Mouse (Mus musculus): ENCODE measurements around the gene Ssbp1. TPM values are rescaled to one million over a fixed set of nuclear protein-coding genes. Genes with fewer than 3 reads are reported as not detected.

Ssbp1 gene
- total RNA-seq (2022), result 10 to 100 TPM; 27.5 to 36.0 (median 29.2) TPM

GRCm38 (mm10) chr6:40470916-40471719 is at the start of gene Ssbp1:
Gene Ssbp1, plus strand, starts transcription at chr6:40471352.
- peak; percentile 82 to 85 for DNase-seq (ENCODE audit: low spot score in 2 of 2)

DNA sequence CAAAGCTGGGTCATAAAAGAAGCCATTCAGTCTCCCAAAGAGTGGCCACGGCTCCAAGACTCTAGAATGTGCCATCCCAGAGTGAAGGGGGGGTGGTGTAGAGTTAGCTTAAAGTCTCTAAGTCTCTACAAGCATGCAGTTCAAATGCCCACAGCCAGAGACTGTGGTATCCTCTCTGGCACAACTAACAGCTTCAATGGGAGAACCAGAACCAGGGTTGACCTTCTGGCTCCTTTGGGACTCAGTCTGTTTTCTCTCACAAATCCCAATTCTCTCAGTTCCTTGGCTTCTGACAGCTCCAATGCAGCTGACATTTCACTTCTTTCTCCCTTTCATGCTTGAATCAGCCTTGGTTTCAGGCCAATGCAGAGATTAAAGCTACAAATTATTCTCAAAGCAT is 48.1 kb upstream of the Ssbp1 start:
- no peak for DNase-seq (ENCODE audit: low spot score in 2 of 2)

GRCm38 (mm10) chr6:40423774-40424173 is 47.4 kb upstream of the Ssbp1 start:
- no peak for DNase-seq (ENCODE audit: low spot score in 2 of 2)

GRCm38 (mm10) chr6:40427441-40427840 is 43.7 kb upstream of the Ssbp1 start:
- no peak for DNase-seq (ENCODE audit: low spot score in 2 of 2)

DNA sequence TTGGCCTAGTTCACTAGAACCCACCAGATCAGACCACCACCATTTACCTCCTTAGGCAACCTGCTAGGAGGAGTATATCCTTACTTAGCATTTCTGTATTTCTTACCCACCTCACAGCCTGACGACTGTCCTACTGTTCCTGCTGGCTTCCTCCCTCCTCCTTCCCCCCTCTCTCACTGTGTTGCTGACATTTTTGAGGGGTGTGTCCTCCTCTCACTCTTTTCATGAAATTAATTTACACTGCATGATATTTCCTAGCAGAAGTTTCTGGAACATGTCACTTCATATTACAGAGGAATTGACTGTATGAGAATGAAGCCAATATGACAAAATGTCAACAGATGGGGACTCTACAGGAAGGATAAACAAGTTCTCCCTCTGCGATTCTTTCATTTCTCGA is 42.5 kb upstream of the Ssbp1 start:
- no peak for DNase-seq (ENCODE audit: low spot score in 2 of 2)

GRCm38 (mm10) chr6:40429521-40429931 is 41.6 kb upstream of the Ssbp1 start:
- DNase-seq (ENCODE audit: low spot score in 2 of 2), result peak in 1 of 2 experiments; percentile 6

DNA sequence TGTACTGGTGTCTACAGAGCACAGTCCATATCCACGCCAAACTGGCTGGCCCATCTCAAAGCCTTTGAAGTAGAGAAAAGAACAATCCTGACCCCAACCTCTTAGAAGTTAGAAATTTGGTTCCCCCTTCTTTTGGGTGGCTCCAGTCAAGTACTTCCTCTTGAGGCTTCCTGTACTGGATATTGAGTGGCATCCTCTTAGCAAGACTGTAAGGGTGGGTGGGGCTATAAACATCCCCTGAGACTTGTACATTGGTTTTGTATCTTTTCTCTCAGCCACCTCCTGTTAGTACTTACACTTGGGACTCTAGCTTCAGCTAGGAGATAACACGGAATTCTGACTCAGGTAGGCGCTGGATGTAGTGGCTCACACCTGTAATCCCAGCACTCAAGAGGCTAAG is 40.9 kb upstream of the Ssbp1 start:
- no peak for DNase-seq (ENCODE audit: low spot score in 2 of 2)

- no peak for DNase-seq (ENCODE audit: low spot score in 2 of 2)
Measured at GRCm38 (mm10) chr6:40430878-40431277, 40.3 kb upstream of the Ssbp1 start.

- no peak for DNase-seq (ENCODE audit: low spot score in 2 of 2)
Measured at GRCm38 (mm10) chr6:40431356-40431755, 39.8 kb upstream of the Ssbp1 start.

DNA sequence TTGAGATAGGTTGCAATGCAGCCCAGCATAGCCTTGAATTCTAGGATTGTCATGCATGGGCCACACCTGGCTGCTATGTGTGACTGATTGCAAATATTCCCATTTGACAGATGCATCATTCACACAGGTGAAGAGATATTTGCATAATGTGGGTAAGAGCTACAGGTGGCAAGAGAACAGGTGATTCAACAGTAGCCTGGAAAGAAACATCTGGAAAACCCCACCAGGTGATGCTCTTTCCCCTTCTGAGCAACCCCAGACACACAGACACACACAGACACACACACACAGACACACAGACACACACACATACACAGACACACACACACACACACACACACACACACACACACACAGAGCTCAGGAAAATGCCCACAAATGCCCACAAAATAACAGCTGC is 39.3 kb upstream of the Ssbp1 start:
- no peak for DNase-seq (ENCODE audit: low spot score in 2 of 2)

GRCm38 (mm10) chr6:40432346-40433275 is 38.5 kb upstream of the Ssbp1 start:
- DNase-seq (ENCODE audit: low spot score in 2 of 2), result peak in 1 of 2 experiments; percentile 83

- no peak for DNase-seq (ENCODE audit: low spot score in 2 of 2)
Measured at GRCm38 (mm10) chr6:40434697-40435096, 36.5 kb upstream of the Ssbp1 start.

DNA sequence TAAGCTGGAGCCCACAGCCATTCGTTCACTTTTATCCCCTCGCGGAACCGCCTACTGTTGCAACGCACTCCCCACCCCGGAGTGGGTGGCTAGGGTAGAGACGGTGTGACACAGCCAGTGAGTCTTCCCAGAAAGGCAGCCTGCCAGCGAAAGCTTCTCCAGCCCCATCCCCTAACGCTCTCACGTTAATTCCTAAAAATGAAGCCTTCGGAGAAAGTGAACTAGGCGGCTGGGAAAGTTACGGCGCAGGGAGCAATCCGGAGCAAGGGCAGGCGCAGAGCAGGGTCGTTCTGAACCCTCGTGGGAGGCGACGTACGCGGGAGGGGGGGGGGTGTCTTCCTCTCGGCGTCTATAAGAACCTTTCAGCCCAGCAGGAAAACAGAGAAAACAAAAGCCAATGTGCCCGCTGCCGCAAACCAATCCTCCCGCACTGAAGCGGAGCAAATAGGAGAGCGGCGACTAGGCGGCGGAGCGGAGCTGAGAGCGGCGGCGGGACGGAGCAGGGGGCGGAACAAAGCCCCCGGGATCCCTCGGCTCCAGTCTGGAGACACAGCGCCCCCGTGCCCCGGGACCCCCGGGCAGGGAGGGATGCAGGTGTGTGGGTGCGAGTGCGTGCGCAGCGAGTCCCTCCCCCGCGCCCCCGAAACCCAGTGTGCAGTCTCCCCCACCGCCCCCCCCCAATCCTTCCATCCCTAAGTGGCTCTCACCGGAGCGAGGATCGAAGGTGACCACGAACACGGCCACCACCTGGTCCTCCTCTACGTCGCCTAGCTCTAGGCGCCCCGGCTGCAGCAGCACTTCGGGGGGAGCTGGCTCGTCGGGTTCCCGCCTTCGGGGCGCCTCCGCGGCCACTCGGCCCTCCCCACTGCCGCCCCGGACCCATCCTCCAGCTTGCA is 35.8 kb upstream of the Ssbp1 start:
- DNase-seq (ENCODE audit: low spot score in 2 of 2), result peak; percentile 65 to 79

- DNase-seq (ENCODE audit: low spot score in 2 of 2), result peak; percentile 76 to 77
Measured at GRCm38 (mm10) chr6:40436047-40436483, 35.1 kb upstream of the Ssbp1 start, which contains the start of gene E330009J07Rik. Gene E330009J07Rik, minus strand, starts transcription at chr6:40436135.

GRCm38 (mm10) chr6:40438936-40439335 is 32.2 kb upstream of the Ssbp1 start, which contains the start of gene Wee2:
Gene Wee2, plus strand, starts transcription at chr6:40439088.
- no peak for DNase-seq (ENCODE audit: low spot score in 2 of 2)

DNA sequence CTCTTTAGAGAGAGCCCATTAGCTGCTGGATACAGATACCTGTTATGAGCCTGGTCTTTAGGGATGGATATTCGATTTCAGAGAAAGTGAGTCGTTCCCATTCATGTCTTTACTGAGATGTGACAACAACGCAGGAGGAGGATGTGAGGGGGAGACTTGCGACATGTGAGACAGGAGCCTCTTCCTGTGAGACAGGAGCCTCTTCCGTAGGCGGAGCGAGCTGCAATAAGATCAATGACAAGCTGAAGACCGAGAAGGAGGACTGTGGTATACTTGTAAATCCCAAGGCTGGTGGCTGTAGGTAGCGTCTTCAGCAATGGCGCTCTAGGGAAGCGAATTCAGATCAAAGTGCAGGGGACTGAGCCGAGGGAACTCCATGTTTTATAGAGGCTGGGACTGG is 31.4 kb upstream of the Ssbp1 start:
- DNase-seq (ENCODE audit: low spot score in 2 of 2), result no peak

- no peak for DNase-seq (ENCODE audit: low spot score in 2 of 2)
Measured at GRCm38 (mm10) chr6:40441276-40441675, 29.9 kb upstream of the Ssbp1 start.

DNA sequence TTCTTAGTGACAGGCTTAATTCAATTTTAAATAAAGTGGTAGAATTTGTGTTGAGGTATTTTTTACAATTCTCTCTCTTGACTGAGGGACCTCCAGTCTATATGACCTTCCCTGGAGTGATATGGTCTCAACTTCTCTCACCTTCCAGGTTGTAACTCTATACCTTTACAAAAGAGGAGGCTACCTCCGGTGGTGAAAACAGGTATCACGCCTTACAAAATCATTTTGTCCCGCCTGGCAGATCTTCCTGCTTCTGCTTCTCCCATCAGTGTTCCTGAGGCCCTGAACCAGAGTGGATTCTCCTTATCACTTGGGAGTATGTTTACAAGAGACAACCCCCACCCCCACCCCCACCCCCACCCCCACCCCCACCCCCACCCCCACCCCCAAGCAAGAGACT is 29.4 kb upstream of the Ssbp1 start:
- DNase-seq (ENCODE audit: low spot score in 2 of 2), result no peak

DNA sequence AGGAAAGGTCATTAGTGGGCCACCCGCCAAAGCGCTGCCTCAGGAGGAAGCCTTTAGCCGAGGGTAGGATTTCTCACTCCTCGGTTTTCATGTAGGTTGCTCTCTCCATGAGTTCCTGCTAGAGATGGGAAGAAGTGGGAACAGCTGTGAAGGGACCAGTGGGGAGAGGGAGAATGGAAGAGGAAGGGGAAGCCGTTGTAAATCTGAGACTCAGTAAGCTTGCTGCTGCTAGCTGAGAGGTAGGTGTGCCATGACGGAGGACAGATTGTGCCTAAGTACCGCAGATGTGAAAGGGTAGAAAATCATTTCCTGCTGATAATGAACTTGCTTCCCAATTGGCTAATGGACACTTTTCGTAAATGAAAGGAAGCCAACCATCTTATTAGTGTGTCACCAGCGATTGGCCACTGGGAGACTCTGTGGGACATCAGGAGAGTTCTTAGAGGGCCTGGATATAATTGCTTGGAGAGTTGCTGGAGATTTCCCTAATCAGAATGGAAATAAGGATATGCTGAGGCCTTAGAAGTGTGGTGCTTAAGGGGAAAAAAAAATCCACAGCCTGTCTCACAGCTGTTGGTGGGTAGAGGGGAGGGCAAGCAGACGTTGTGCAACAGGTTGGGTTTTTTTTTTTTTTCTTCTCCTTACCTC is 27.7 kb upstream of the Ssbp1 start:
- no peak for DNase-seq (ENCODE audit: low spot score in 2 of 2)

DNA sequence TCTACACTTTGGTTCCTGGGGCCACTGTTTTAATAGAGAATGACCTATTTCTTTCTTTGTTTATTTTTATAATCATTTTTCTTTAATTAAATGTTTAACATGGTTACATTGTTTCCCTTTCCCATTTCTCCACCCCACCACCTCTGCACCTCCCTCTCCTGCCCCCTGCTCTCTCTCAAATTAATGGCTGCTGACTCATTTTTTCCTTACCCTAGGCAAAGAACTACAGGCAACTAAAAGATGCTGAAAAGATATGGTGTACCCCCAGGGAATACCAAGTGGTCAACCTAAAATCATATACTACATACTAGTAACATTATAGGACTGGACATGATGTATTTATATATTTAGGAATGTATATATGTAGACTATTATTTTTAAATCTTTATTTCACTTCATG is 22.5 kb upstream of the Ssbp1 start:
- no peak for DNase-seq (ENCODE audit: low spot score in 2 of 2)
